Mouse (Mus musculus) MEL (cell line): ENCODE measurements around the gene Taf7l.

Experiments used
- CHD1 ChIP-seq: IDR thresholded peaks from 2 replicates; pipeline ENCODE4 v1.6.1; 2012; ENCODE audit warnings: low read depth, mild to moderate bottlenecking, inconsistent platforms, low read length, improper control_type of control experiment
- CHD2 ChIP-seq: IDR thresholded peaks from 2 replicates; pipeline ENCODE4 v1.6.1; 2011; ENCODE audit warnings: low read length, improper control_type of control experiment
- CTCF ChIP-seq, 3 experiments: IDR thresholded peaks in 2 of 3; conservative IDR thresholded peaks in 1 of 3; 2 replicates each; pipeline ENCODE4 v1.5.1; 2011 to 2012; ENCODE audit warnings: low read length in 3 of 3, low read depth in 2 of 3, mild to moderate bottlenecking in 2 of 3, improper control_type of control experiment in 1 of 3, inconsistent platforms in 1 of 3, mixed read lengths in 1 of 3, moderate library complexity in 1 of 3; ENCODE audit not compliant: control insufficient read depth in 1 of 3, insufficient read depth in 1 of 3, poor library complexity in 1 of 3, severe bottlenecking in 1 of 3
- ELF1 ChIP-seq: IDR thresholded peaks from 2 replicates; pipeline ENCODE4 v1.6.1; 2014; ENCODE audit warnings: low read depth, mild to moderate bottlenecking, inconsistent platforms, low read length, improper control_type of control experiment, moderate library complexity
- ETS1 ChIP-seq: IDR thresholded peaks from 2 replicates; pipeline ENCODE4 v1.6.1; 2012; ENCODE audit warnings: low read depth, mild to moderate bottlenecking, inconsistent platforms, low read length, improper control_type of control experiment, moderate library complexity
- GATA1 ChIP-seq: IDR thresholded peaks from 2 replicates; pipeline ENCODE4 v1.6.1; 2011; ENCODE audit warnings: low read depth, low read length, improper control_type of control experiment
- HCFC1 ChIP-seq: IDR thresholded peaks from 2 replicates; pipeline ENCODE4 v1.6.1; 2012; ENCODE audit warnings: low read depth, mild to moderate bottlenecking, inconsistent platforms, low read length, improper control_type of control experiment, moderate library complexity
- JUND ChIP-seq: IDR thresholded peaks from 2 replicates; pipeline ENCODE4 v1.6.1; 2011; ENCODE audit warnings: low read depth, mild to moderate bottlenecking, improper control_type of control experiment, low read length
- MYC ChIP-seq: IDR thresholded peaks from 2 replicates; pipeline ENCODE4 v1.6.1; 2011; ENCODE audit warnings: low read depth, mild to moderate bottlenecking, low read length, improper control_type of control experiment, moderate library complexity
- POLR2A ChIP-seq, 2 experiments: IDR thresholded peaks; 2 replicates each; pipeline ENCODE4 v1.6.1; 2011 to 2012; ENCODE audit warnings: low read length in 2 of 2, mild to moderate bottlenecking in 2 of 2, control low read depth in 1 of 2, improper control_type of control experiment in 1 of 2, low read depth in 1 of 2, moderate library complexity in 1 of 2; ENCODE audit not compliant: control insufficient read depth in 1 of 2, insufficient read depth in 1 of 2, poor library complexity in 1 of 2
- SIN3A ChIP-seq: IDR thresholded peaks from 2 replicates; pipeline ENCODE4 v1.6.1; 2012; ENCODE audit warnings: low read length, improper control_type of control experiment, inconsistent platforms
- SMC3 ChIP-seq: IDR thresholded peaks from 2 replicates; pipeline ENCODE4 v1.6.1; 2011; ENCODE audit warnings: low read depth, low read length, improper control_type of control experiment
- UBTF ChIP-seq: IDR thresholded peaks from 2 replicates; pipeline ENCODE4 v1.6.1; 2012; ENCODE audit warnings: low read depth, mild to moderate bottlenecking, inconsistent platforms, low read length, improper control_type of control experiment, moderate library complexity, borderline replicate concordance; ENCODE audit not compliant: insufficient read depth
- ZNF384 ChIP-seq: IDR thresholded peaks from 2 replicates; pipeline ENCODE4 v1.6.1; 2012; ENCODE audit warnings: low read depth, mild to moderate bottlenecking, inconsistent platforms, low read length, improper control_type of control experiment

GRCm38 (mm10) chrX:134500651-134501050 lies 24.4 kb upstream of the Taf7l start:
- TF ChIP-seq MYC (no peak), CTCF (IDR thresholded peaks at IDR 0.05 in 2 of 3, conservative IDR thresholded peaks at IDR 0.05 in 1 of 3; ENCODE audit: control insufficient read depth in 1 of 3, insufficient read depth in 1 of 3, low read depth in 2 of 3, low read length in 3 of 3, poor library complexity in 1 of 3, severe bottlenecking in 1 of 3) (no peak), ETS1 (no peak), JUND (no peak), GATA1 (no peak), SIN3A (no peak), CHD2 (no peak), ELF1 (no peak), ZNF384 (no peak), UBTF (no peak), CHD1 (no peak), SMC3 (no peak), HCFC1 (no peak), POLR2A (IDR thresholded peaks at IDR 0.05; ENCODE audit: control insufficient read depth in 1 of 2, insufficient read depth in 1 of 2, low read depth in 1 of 2, low read length in 2 of 2, poor library complexity in 1 of 2) (no peak)
